Mouse (Mus musculus): ENCODE measurements around the gene Gm21987.

The Gm21987 gene

GRCm38 (mm10) chr16:38370633-38371374 is 24.0 kb downstream of the Gm21987 start:
- no peak for DNase-seq (ENCODE audit: extremely low spot score)

- no peak for DNase-seq (ENCODE audit: extremely low spot score)
Observed at GRCm38 (mm10) chr16:38371705-38372296, 25.0 kb downstream of the Gm21987 start.

GRCm38 (mm10) chr16:38372876-38373275 is 26.0 kb downstream of the Gm21987 start:
- no peak for DNase-seq (ENCODE audit: extremely low spot score)

GRCm38 (mm10) chr16:38373439-38373838 is 26.6 kb downstream of the Gm21987 start:
- no peak for DNase-seq (ENCODE audit: extremely low spot score)

DNA sequence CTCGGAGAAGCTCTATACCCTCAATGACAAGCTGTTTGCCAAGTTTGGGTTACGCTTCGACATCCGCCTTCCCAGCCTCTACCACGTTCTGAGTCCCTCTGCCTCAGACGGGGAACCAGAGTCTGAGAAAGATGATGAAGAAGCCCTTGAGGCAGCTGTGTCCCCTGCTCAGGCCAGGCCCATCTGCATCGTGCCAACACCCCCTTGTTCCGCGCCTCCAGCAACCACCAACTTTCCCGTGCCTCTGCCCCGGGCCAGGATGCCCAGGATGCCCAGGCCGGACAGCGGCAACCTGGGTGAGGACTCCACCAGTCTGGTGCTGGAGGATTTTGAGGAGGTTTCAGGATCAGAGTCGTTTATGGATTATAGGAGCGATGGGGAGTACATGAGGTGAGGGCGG is 27.1 kb downstream of the Gm21987 start:
- DNase-seq (ENCODE audit: extremely low spot score): no peak

GRCm38 (mm10) chr16:38374379-38375140 is 27.7 kb downstream of the Gm21987 start:
- DNase-seq (ENCODE audit: extremely low spot score): no peak

- no peak for DNase-seq (ENCODE audit: extremely low spot score)
Observed at GRCm38 (mm10) chr16:38375182-38375581, 28.3 kb downstream of the Gm21987 start.

DNA sequence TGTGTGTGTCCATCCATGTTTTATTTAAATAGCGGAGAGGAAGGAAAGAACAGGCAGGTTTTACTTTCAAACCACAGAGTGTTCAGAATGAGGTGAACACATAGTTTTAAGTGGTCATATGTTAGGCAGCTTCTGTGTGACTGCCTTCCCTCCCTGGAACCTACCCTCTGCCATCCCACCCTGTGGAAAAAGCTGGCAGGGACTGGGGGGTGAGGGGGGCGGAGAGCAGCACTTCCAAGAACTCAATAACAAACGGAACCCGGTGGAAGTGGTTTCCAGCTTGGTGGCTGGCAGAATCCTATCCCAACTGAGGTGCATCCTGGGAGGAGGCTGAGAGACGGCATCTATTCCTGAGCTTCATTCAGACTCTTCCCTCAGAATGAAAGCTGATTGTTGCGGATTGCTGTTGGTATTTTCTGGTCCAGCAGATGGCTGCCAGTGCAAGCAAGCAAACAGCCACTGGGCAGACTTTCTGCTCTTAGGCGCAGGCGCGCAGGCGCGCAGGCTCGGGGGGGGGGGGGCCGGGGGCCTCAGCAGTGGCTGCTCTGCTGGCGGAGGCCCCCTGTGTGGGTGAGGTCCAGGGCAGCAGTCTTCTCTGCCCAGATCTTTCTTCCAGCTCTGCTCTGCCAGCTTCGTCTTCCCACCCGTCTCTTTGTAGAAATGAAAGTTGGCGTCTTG is 29.5 kb downstream of the Gm21987 start:
- peak; percentile 60 for DNase-seq (ENCODE audit: extremely low spot score)

DNA sequence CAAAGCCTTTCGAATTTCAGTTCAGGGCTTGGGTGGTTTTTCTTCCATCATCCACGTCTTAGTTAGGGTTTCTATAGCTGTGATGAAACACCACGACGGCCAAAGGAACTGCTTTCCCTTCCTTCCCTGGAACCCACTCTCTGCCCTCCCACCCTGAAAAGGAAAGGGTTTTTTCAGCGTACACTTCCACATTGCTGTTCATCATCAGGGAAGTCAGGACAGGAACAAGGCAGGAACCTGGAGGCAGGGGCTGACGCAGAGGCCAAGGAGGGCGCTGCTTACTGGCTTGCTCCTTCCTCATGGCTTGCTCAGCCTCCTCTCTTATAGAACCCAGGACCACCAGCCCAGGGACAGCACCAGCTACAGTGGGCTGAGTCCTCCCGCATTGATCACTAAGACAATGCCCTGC is 30.0 kb downstream of the Gm21987 start:
- DNase-seq (ENCODE audit: extremely low spot score): no peak

GRCm38 (mm10) chr16:38377546-38377945 is 30.7 kb downstream of the Gm21987 start:
- DNase-seq (ENCODE audit: extremely low spot score): no peak

DNA sequence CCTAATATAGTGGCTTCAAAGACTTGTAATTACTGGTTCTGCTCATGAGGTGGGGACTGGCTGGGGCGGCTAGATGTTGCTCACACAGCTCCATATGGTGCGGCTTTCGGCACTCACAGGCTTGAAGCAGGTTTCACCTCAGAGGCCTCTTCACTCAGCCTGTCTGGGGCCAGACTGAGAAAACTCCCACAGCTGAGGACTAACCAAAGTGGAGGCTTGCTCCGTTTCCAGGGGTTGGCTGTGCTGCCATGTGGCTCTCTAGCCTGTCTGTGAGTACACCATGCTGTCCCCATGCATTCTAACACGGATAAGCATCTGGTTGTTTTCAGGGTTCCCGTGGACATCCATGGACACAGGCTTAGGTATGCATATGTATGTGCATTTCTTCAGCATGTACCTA is 31.8 kb downstream of the Gm21987 start:
- no peak for DNase-seq (ENCODE audit: extremely low spot score)

- no peak for DNase-seq (ENCODE audit: extremely low spot score)
Observed at GRCm38 (mm10) chr16:38379088-38379487, 32.2 kb downstream of the Gm21987 start.

GRCm38 (mm10) chr16:38379493-38379892 is 32.7 kb downstream of the Gm21987 start:
- DNase-seq (ENCODE audit: extremely low spot score): no peak

DNA sequence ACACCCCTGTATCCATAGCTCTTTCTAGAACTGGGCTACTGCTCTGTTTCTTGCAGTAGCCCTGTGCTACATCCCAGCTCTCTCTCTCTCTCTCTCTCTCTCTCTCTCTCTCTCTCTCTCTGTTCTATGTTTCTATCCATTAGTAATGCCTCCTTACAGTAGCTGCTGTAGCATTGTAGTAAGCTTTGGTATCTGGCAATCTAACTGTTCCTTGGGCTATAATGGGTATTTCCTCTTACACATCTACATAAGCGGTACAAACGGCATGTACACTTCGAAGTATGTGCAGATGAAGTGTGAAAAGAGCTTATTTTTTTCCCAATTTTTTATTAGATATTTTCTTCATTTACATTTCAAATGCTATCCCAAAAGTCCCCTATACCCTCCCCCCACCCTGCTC is 33.1 kb downstream of the Gm21987 start:
- no peak for DNase-seq (ENCODE audit: extremely low spot score)

DNA sequence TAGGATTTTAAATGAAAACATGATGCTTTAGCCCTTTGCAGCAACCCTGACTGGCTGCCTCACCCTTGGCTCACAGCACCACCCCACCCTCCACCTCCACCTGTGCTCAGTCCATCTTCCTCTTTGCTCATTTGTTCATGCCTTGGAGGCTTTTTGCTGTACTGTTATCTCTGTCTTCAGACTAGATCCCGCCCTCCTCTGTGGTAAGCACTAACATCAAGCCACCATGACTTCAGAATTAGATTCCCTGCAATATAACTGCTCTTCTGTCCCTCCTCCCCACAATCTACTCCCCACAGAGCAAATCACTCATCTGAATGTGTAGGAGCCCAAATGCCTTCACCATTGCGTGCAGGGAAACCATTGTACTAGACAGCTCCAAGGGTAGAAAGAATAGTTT is 36.8 kb downstream of the Gm21987 start:
- DNase-seq (ENCODE audit: extremely low spot score): no peak

DNA sequence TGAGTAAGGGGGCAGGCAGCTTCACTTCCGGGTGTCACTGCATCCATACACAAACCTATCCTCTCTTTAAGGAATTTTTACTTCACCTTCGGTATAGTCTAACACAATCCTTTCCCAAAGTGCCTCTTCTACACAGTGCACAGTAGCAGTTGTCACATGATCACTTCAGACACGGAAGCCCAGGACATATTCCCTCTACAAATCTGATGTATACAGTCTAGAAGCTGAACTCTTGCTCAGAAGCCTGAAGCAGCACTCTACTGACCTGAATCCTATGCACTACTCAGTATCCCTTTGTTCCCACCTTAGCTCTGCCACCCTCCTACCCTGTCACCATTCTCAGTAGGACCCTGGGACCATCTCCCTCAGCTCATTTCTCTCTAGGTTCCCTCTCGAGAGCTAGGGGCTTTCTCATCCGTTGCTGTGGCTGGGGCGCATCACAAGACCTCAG is 38.4 kb downstream of the Gm21987 start:
- no peak for DNase-seq (ENCODE audit: extremely low spot score)

GRCm38 (mm10) chr16:38385700-38386099 is 38.9 kb downstream of the Gm21987 start:
- DNase-seq (ENCODE audit: extremely low spot score): no peak

GRCm38 (mm10) chr16:38387389-38387788 is 40.5 kb downstream of the Gm21987 start:
- DNase-seq (ENCODE audit: extremely low spot score): no peak

- no peak for DNase-seq (ENCODE audit: extremely low spot score)
Observed at GRCm38 (mm10) chr16:38388757-38389156, 41.9 kb downstream of the Gm21987 start.

DNA sequence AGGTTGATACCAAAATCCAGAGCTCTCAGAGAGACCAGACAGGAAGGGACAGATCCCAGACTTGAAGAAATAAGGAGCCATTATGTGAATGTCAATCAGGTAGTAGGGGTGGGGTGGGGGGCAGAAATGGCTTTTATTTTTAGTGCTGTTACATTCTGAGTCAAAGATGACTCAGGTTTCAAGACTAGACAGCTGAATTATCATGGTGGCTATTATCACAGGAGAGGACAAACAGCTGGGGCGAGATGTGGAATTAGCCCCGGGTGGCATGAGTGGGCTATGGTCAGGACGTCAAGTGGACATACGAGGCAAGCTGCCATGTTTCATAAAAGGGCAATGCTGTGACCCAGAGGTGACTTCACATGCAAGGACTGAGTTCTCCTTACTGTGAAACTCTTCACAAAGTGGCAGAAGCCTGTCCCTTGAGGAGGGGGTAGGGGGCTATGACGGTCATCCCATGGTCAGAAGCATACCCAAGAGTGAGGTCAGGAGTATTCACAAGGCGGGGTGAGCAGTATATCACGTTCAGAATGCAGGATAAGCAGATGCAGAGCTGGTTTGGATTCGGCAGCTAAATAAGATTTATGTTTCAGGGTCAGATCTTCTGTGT is 42.5 kb downstream of the Gm21987 start:
- no peak for DNase-seq (ENCODE audit: extremely low spot score)

DNA sequence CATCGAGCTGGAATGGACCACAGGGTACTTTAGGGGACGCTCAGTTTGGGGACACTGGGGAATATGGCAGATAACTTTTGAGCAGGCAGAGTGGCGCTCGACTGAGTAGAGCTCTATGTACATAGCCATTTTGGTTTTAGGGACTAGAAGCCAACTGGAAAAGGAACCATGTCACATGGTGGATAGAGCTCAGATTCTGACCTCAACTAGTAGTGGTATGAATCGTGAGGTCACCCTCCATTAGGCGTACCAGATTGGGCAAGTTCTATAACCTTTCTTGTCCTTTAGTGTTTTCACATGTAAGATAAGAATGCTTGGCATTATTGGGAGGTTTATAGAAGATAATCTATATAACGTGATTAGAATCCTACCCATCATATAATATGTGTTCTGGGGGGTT is 43.5 kb downstream of the Gm21987 start:
- DNase-seq (ENCODE audit: extremely low spot score): no peak

Data from embryo, embryonic 9.5 days (tissue).